Mouse (Mus musculus) gastrocnemius, adult 8-10 months (tissue): ENCODE measurements around the gene Olfr913. TPM values are rescaled to one million over a fixed set of nuclear protein-coding genes. Genes with fewer than 3 reads are reported as not detected.

Experiments used
- DNase-seq, 2 experiments: peaks; one replicate each; pipeline ENCODE4 v3.0.0; 2022; ENCODE audit warnings: low spot score in 2 of 2
- total RNA-seq, 4 experiments: library from RNA; stranded (reverse); gene quantifications; 2 replicates each; pipeline ENCODE4 v1.2.4; 2022

Gene Olfr913
- total RNA-seq, result not detected

GRCm38 (mm10) chr9:38592459-38592858, at the start of gene Olfr913:
Olfr913 (plus strand) TSS chr9:38592759.
- DNase-seq, result no peak

- no peak for DNase-seq
Observed at GRCm38 (mm10) chr9:38579878-38580277, 12.7 kb upstream of the Olfr913 start, which contains the start of gene Olfr912. Olfr912 (plus strand) TSS chr9:38580178.

- no peak for DNase-seq
Observed at GRCm38 (mm10) chr9:38591056-38591455, 1.5 kb upstream of the Olfr913 start.

- DNase-seq, result no peak
Observed at GRCm38 (mm10) chr9:38604802-38605201, 12.2 kb downstream of the Olfr913 start, which contains the start of gene Olfr914. Olfr914 (plus strand) TSS chr9:38605102.

- DNase-seq, result no peak
Observed at GRCm38 (mm10) chr9:38632406-38632805, 39.8 kb downstream of the Olfr913 start.

Other genes with a start within 250 kb of the Olfr913 start
- gene Olfr898, start 244.3 kb upstream of the Olfr913 start, total RNA-seq, result not detected
- gene Olfr250, start 225.9 kb upstream of the Olfr913 start, total RNA-seq, result not detected
- not detected for gene Olfr251, start 215.7 kb upstream of the Olfr913 start, total RNA-seq
- not detected for gene Olfr147, start 191.1 kb upstream of the Olfr913 start, total RNA-seq
- not detected for gene Olfr901, start 163.3 kb upstream of the Olfr913 start, total RNA-seq
- gene Olfr902, start 145.1 kb upstream of the Olfr913 start, total RNA-seq, result not detected
- not detected for gene Olfr904, start 129.6 kb upstream of the Olfr913 start, total RNA-seq
- not detected for gene Olfr905, start 121.7 kb upstream of the Olfr913 start, total RNA-seq
- not detected for gene Olfr906, start 105.7 kb upstream of the Olfr913 start, total RNA-seq
- not detected for gene Olfr907, start 97.0 kb upstream of the Olfr913 start, total RNA-seq
- gene Olfr911-ps1, start 71.2 kb upstream of the Olfr913 start, total RNA-seq, result not detected
- gene Olfr910, start 54.9 kb upstream of the Olfr913 start, total RNA-seq, result not detected
- gene Olfr912, start 12.6 kb upstream of the Olfr913 start, total RNA-seq, result not detected
- not detected for gene Olfr914, start 12.3 kb downstream of the Olfr913 start, total RNA-seq
- not detected for gene Olfr916, start 67.1 kb downstream of the Olfr913 start, total RNA-seq
- gene Olfr917, start 73.1 kb downstream of the Olfr913 start, total RNA-seq, result not detected
- gene Olfr918, start 81.8 kb downstream of the Olfr913 start, total RNA-seq, result not detected
- gene Olfr919, start 110.9 kb downstream of the Olfr913 start, total RNA-seq, result not detected
- gene Vwa5a, start 125.5 kb downstream of the Olfr913 start, total RNA-seq, result 10 to 100 TPM; 12.9 to 16.0 (median 14.7) TPM
- gene Olfr920, start 159.5 kb downstream of the Olfr913 start, total RNA-seq, result under 1 TPM in 3 of 4 experiments, not detected in 1; 0.04 to 0.05 (median 0.05) TPM
- gene Olfr921, start 180.3 kb downstream of the Olfr913 start, total RNA-seq, result not detected
- not detected for gene Olfr922, start 221.9 kb downstream of the Olfr913 start, total RNA-seq
- not detected for gene Olfr923, start 233.8 kb downstream of the Olfr913 start, total RNA-seq